Mouse (Mus musculus) heart, embryonic 11.5 days (tissue): ENCODE data around the gene Pnrc2. TPM values are rescaled to one million over a fixed set of nuclear protein-coding genes. Genes with fewer than 3 reads are reported as not detected.

Experiments used
- ATAC-seq: fragments of 200-750 bp; cut with Nextera tagmentation; replicated peaks from 2 replicates; pipeline ENCODE4 v1.8.0; 2017; ENCODE audit warnings: moderate library complexity; ENCODE audit not compliant: insufficient number of reproducible peaks, low FRiP score, low TSS enrichment
- H3K27ac ChIP-seq: fragments of 300-500 bp; sonication (generic); 2 replicates; pipeline ENCODE4 v1.5.1; 2014; ENCODE audit warnings: mild to moderate bottlenecking, low read depth, low read length
- H3K27me3 ChIP-seq: fragments of 300-500 bp; sonication (generic); 2 replicates; pipeline ENCODE4 v1.6.1; 2014; ENCODE audit warnings: mild to moderate bottlenecking, low read length, mixed read lengths; ENCODE audit not compliant: control insufficient read depth, insufficient read depth
- H3K36me3 ChIP-seq: fragments of 300-500 bp; sonication (generic); 2 replicates; pipeline ENCODE4 v1.6.1; 2014; ENCODE audit warnings: mild to moderate bottlenecking, low read length, moderate library complexity, mixed read lengths; ENCODE audit not compliant: control insufficient read depth, insufficient read depth
- H3K4me1 ChIP-seq: fragments of 300-500 bp; sonication (generic); 2 replicates; pipeline ENCODE4 v1.6.1; 2014; ENCODE audit warnings: low read length; ENCODE audit not compliant: control insufficient read depth, insufficient read depth
- H3K4me2 ChIP-seq: fragments of 300-500 bp; sonication (generic); 2 replicates; pipeline ENCODE4 v1.6.1; 2014; ENCODE audit warnings: mild to moderate bottlenecking, moderate library complexity
- H3K4me3 ChIP-seq: fragments of 300-500 bp; sonication (generic); 2 replicates; pipeline ENCODE4 v1.5.1; 2014; ENCODE audit warnings: low read depth, low read length
- H3K9ac ChIP-seq: fragments of 300-500 bp; sonication (generic); 2 replicates; pipeline ENCODE4 v1.6.1; 2014; ENCODE audit warnings: mild to moderate bottlenecking, low read depth, low read length, moderate library complexity
- H3K9me3 ChIP-seq: fragments of 300-500 bp; sonication (generic); replicated peaks from 2 replicates; pipeline ENCODE4 v1.6.1; 2016; ENCODE audit warnings: low read length; ENCODE audit not compliant: control insufficient read depth
- WGBS: fragments of 180-500 bp; shearing (Covaris S2); extraction: QIAGEN DNeasy Blood & Tissue Kit; methylation state at CpG from one replicate; pipeline ENCODE4 v1.1.7; 2014; ENCODE audit not compliant: insufficient replicate concordance; 5-methylcytosine and 5-hydroxymethylcytosine counted together
- polyA plus RNA-seq: library from polyadenylated mRNA; unstranded; fragments of >200 nt; fragmentation: Nextera tagmentation; extraction: Ambion mirVana; gene quantifications from 2 replicates; pipeline ENCODE4 v1.2.1, GENCODE M21; 2014

The Pnrc2 gene
- polyA plus RNA-seq, 1 experiment from 2014 or later: 138 TPM

- no peak overlapping the region for H3K27ac ChIP-seq
- peaks cover 7% of the 10 kb centered on the region for H3K4me1 ChIP-seq
- H3K4me3 ChIP-seq: no peak overlapping the region
- H3K4me2 ChIP-seq: no peak overlapping the region
- H3K9ac ChIP-seq: no peak overlapping the region
- WGBS: 75% methylated on average over 12 of the region's 12 CpGs
- no peak for ATAC-seq
- H3K9me3 ChIP-seq: no peaks in the 10 kb centered on the region
- H3K36me3 ChIP-seq: no peaks in the 10 kb centered on the region
- no peaks in the 10 kb centered on the region for H3K27me3 ChIP-seq
These were observed 40.1 kb downstream of the Pnrc2 start for GRCm38 (mm10) chr4:135833301-135834123.

GRCm38 (mm10) chr4:135832070-135832469 lies 41.6 kb downstream of the Pnrc2 start:
- no peak overlapping the region for H3K4me2 ChIP-seq
- peaks cover 10% of the 10 kb centered on the region for H3K4me1 ChIP-seq
- 74% methylated on average over 11 of the region's 11 CpGs for WGBS
- ATAC-seq: no peak
- no peaks in the 10 kb centered on the region for H3K27me3 ChIP-seq
- no peak overlapping the region for H3K9ac ChIP-seq
- no peaks in the 10 kb centered on the region for H3K9me3 ChIP-seq
- H3K4me3 ChIP-seq: no peak overlapping the region
- H3K27ac ChIP-seq: no peak overlapping the region
- H3K36me3 ChIP-seq: no peaks in the 10 kb centered on the region

DNA sequence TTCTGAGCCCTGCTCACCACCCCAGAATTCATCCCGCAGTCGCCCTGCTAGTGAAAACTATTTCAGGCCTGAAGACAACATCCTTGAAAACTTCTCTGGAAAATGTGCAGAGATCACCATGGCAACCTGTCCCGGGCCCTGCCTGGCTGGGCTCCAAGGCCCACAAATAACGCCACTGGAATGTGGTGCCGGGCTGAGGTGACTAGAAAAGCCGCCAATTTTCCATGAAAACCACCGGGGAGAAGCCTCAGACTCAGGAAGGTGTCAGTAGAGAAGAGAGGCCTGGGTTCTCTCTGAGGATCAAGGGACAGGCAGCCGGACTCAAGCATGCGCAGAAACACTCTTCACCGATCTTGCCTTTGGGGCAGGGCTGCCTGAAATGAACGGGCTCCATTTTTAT lies 45.2 kb downstream of the Pnrc2 start:
- Histone ChIP-seq H3K4me2 (peak overlapping the region; percentile 23; the same call in 1 of the 2 replicates), H3K27ac (peak overlapping the region; percentile 92), H3K27me3 (no peaks in the 10 kb centered on the region), H3K9me3 (no peaks in the 10 kb centered on the region), H3K36me3 (no peaks in the 10 kb centered on the region), H3K4me1 (peaks cover 10% of the 10 kb centered on the region), H3K9ac (peak overlapping the region; percentile 40; the same call in 1 of the 2 replicates), H3K4me3 (no peak overlapping the region)
- peak; percentile 72; the same call in 1 of the 2 replicates for ATAC-seq
- 13% methylated on average over 11 of the region's 11 CpGs for WGBS

- Histone ChIP-seq H3K4me1 (peaks cover 10% of the 10 kb centered on the region), H3K36me3 (no peaks in the 10 kb centered on the region), H3K9ac (no peak overlapping the region), H3K27ac (no peak overlapping the region), H3K4me3 (no peak overlapping the region), H3K9me3 (no peaks in the 10 kb centered on the region), H3K27me3 (no peaks in the 10 kb centered on the region), H3K4me2 (no peak overlapping the region)
- ATAC-seq: no peak
- WGBS: 52% methylated on average over 8 of the region's 8 CpGs
These were observed 49.4 kb downstream of the Pnrc2 start for GRCm38 (mm10) chr4:135824254-135824653.

GRCm38 (mm10) chr4:135823298-135823697 lies 50.4 kb downstream of the Pnrc2 start:
- H3K9ac ChIP-seq: no peak overlapping the region
- no peak overlapping the region for H3K27ac ChIP-seq
- H3K4me1 ChIP-seq: peaks cover 1% of the 10 kb centered on the region
- H3K27me3 ChIP-seq: no peaks in the 10 kb centered on the region
- ATAC-seq: no peak
- no peak overlapping the region for H3K4me2 ChIP-seq
- no peaks in the 10 kb centered on the region for H3K36me3 ChIP-seq
- WGBS: 63% methylated on average over 2 of the region's 2 CpGs
- H3K4me3 ChIP-seq: no peak overlapping the region
- no peaks in the 10 kb centered on the region for H3K9me3 ChIP-seq

- 85% methylated on average over 4 of the region's 4 CpGs for WGBS
- Histone ChIP-seq H3K27ac (no peak overlapping the region), H3K9ac (no peak overlapping the region), H3K4me1 (no peaks in the 10 kb centered on the region; the same call in 1 of the 2 replicates), H3K9me3 (no peaks in the 10 kb centered on the region), H3K4me3 (no peak overlapping the region), H3K36me3 (no peaks in the 10 kb centered on the region), H3K4me2 (no peak overlapping the region), H3K27me3 (no peaks in the 10 kb centered on the region)
- no peak for ATAC-seq
These were observed 51.9 kb downstream of the Pnrc2 start for GRCm38 (mm10) chr4:135821772-135822171.

Other genes with a start within 250 kb of the Pnrc2 start
- 0.17 and 0.20 TPM in 2 replicates for gene Ifnlr1, start 187.6 kb downstream of the Pnrc2 start, polyA plus RNA-seq
- gene Il22ra1, start 145.7 kb downstream of the Pnrc2 start, polyA plus RNA-seq: not detected in 2 replicates
- gene Myom3, start 114.1 kb downstream of the Pnrc2 start, polyA plus RNA-seq: not detected in 2 replicates
- gene Srsf10, start 18.1 kb downstream of the Pnrc2 start, polyA plus RNA-seq: 191 and 202 TPM in 2 replicates
- 0.25 and 0.73 TPM in 2 replicates for gene Cnr2, start 21.5 kb upstream of the Pnrc2 start, polyA plus RNA-seq
- 42.4 and 46.5 TPM in 2 replicates for gene Fuca1, start 46.9 kb upstream of the Pnrc2 start, polyA plus RNA-seq
- gene Hmgcl, start 72.6 kb upstream of the Pnrc2 start, polyA plus RNA-seq: 75.9 and 84.0 TPM in 2 replicates
- 30.2 and 31.8 TPM in 2 replicates for gene Gale, start 89.9 kb upstream of the Pnrc2 start, polyA plus RNA-seq
- gene Lypla2, start 98.8 kb upstream of the Pnrc2 start, polyA plus RNA-seq: 68.6 and 71.5 TPM in 2 replicates
- 46.0 and 51.9 TPM in 2 replicates for gene Pithd1, start 113.4 kb upstream of the Pnrc2 start, polyA plus RNA-seq
- 34.8 and 39.8 TPM in 2 replicates for gene Eloa, start 147.9 kb upstream of the Pnrc2 start, polyA plus RNA-seq
- gene Rpl11, start 179.6 kb upstream of the Pnrc2 start, polyA plus RNA-seq: 287 and 345 TPM in 2 replicates